Mouse (Mus musculus) c-Kit-positive CD71-positive TER-119-positive erythroid progenitor cells, embryonic 14.5 days (primary cell): ENCODE results near the gene Gm21992.

ENCODE experiments used
- DNase-seq: peaks from one replicate; pipeline ENCODE4 v3.0.0-alpha.2; 2013; ENCODE audit warnings: low spot score

Gene Gm21992

GRCm38 (mm10) chr19:4748493-4748892, 62.9 kb downstream of the Gm21992 start:
- no peak for DNase-seq

GRCm38 (mm10) chr19:4747631-4748312, 63.6 kb downstream of the Gm21992 start:
- no peak for DNase-seq

GRCm38 (mm10) chr19:4746611-4747010, 64.8 kb downstream of the Gm21992 start:
- no peak for DNase-seq

- DNase-seq, result no peak
Measured at GRCm38 (mm10) chr19:4745681-4746080, 65.7 kb downstream of the Gm21992 start.

GRCm38 (mm10) chr19:4745057-4745456, 66.4 kb downstream of the Gm21992 start:
- no peak for DNase-seq

GRCm38 (mm10) chr19:4744026-4744425, 67.4 kb downstream of the Gm21992 start:
- DNase-seq, result no peak

- DNase-seq, result no peak
Measured at GRCm38 (mm10) chr19:4743524-4743923, 67.9 kb downstream of the Gm21992 start.

- DNase-seq, result no peak
Measured at GRCm38 (mm10) chr19:4742229-4742628, 69.2 kb downstream of the Gm21992 start.

- no peak for DNase-seq
Measured at GRCm38 (mm10) chr19:4741482-4741881, 69.9 kb downstream of the Gm21992 start.

- DNase-seq, result no peak
Measured at GRCm38 (mm10) chr19:4739762-4740161, 71.7 kb downstream of the Gm21992 start.

- no peak for DNase-seq
Measured at GRCm38 (mm10) chr19:4739053-4739452, 72.4 kb downstream of the Gm21992 start.

GRCm38 (mm10) chr19:4737866-4738265, 73.5 kb downstream of the Gm21992 start:
- no peak for DNase-seq

- no peak for DNase-seq
Measured at GRCm38 (mm10) chr19:4733052-4733451, 78.4 kb downstream of the Gm21992 start.

GRCm38 (mm10) chr19:4729186-4729585, 82.2 kb downstream of the Gm21992 start:
- DNase-seq, result no peak

GRCm38 (mm10) chr19:4720671-4721244, 90.7 kb downstream of the Gm21992 start:
- no peak for DNase-seq

- DNase-seq, result no peak
Measured at GRCm38 (mm10) chr19:4720112-4720511, 91.3 kb downstream of the Gm21992 start.

GRCm38 (mm10) chr19:4719351-4719764, 92.1 kb downstream of the Gm21992 start:
- DNase-seq, result no peak

- no peak for DNase-seq
Measured at GRCm38 (mm10) chr19:4718716-4719115, 92.7 kb downstream of the Gm21992 start.

GRCm38 (mm10) chr19:4717281-4717680, 94.1 kb downstream of the Gm21992 start:
- DNase-seq, result no peak

- no peak for DNase-seq
Measured at GRCm38 (mm10) chr19:4716756-4717155, 94.7 kb downstream of the Gm21992 start.

GRCm38 (mm10) chr19:4713886-4714285, 97.5 kb downstream of the Gm21992 start:
- DNase-seq, result no peak

- DNase-seq, result no peak
Measured at GRCm38 (mm10) chr19:4712781-4713526, 98.5 kb downstream of the Gm21992 start.

GRCm38 (mm10) chr19:4712156-4712780, 99.1 kb downstream of the Gm21992 start:
- DNase-seq, result no peak
